Mouse (Mus musculus): ENCODE measurements at regions not wholly inside any gene's neighbourhood (a gene's known extent, or its start where the extent isn't known, plus 50 kb on each side); places are given as distances from the start of the nearest gene placed in this dataset.

DNA sequence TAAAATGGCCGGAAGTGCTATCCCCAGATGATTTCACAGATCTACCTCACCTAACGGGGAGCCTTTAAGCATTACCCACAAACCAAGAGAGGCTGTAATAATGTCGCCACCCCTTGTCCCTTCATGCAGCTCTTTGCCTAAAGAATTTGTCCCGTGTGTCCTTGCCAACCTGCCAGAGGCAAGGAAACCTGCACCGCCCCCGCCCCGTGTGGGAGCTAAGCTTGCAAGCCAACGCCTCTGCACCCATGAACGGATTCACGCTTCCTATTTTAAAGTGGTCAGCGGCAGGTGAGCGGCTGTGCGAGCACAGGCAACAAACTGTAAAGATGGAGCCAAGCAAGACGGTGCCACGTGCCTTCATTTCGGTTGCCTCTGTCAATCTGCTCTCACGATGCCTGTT lies 63.1 kb downstream of the Gm11011 start:
- no peak overlapping the region for H3K27ac ChIP-seq (ENCODE audit: insufficient read depth, low read depth)
- no peak overlapping the region for H3K9ac ChIP-seq (ENCODE audit: insufficient read depth, low read depth)
- no peaks in the 10 kb centered on the region for H3K36me3 ChIP-seq (replicated peaks in 1 of 2; ENCODE audit: control insufficient read depth in 1 of 2, insufficient read depth in 1 of 2, low read length in 1 of 2)
- H3K9me3 ChIP-seq (replicated peaks; ENCODE audit: low read length), result peaks cover 87% of the 10 kb centered on the region
- no peak overlapping the region for H3K4me2 ChIP-seq (ENCODE audit: insufficient read depth, low read depth, poor library complexity, severe bottlenecking)
- H3K79me2 ChIP-seq (replicated peaks; ENCODE audit: control insufficient read depth, extremely low read depth, insufficient read depth, poor library complexity, severe bottlenecking), result no peaks in the 10 kb centered on the region
- H3K4me1 ChIP-seq (ENCODE audit: control insufficient read depth in 1 of 2, insufficient read depth in 2 of 2), result no peaks in the 10 kb centered on the region
- no peaks in the 10 kb centered on the region for H3K27me3 ChIP-seq (replicated peaks)
- no peak for DNase-seq (ENCODE audit: extremely low read depth)
- TF ChIP-seq MAZ (IDR thresholded peaks at IDR 0.05; ENCODE audit: low read depth, low read length) (no peak), MYC (IDR thresholded peaks at IDR 0.05; ENCODE audit: low read depth, low read length) (no peak), BHLHE40 (IDR thresholded peaks at IDR 0.05; ENCODE audit: low read depth, low read length) (no peak), POLR2AphosphoS2 (IDR thresholded peaks at IDR 0.05; ENCODE audit: low read depth, low read length) (no peak), MAFK (IDR thresholded peaks at IDR 0.05; ENCODE audit: insufficient replicate concordance, low read length) (no peak), MXI1 (IDR thresholded peaks at IDR 0.05; ENCODE audit: low read depth, low read length) (no peak), CTCF (conservative IDR thresholded peaks at IDR 0.05 in 1 of 2, IDR thresholded peaks at IDR 0.05 in 1 of 2; ENCODE audit: low read depth in 2 of 2, low read length in 2 of 2) (no peak), NRF1 (IDR thresholded peaks at IDR 0.05; ENCODE audit: low read depth, low read length) (no peak), RAD21 (IDR thresholded peaks at IDR 0.05; ENCODE audit: low read depth, low read length) (no peak), ELF1 (IDR thresholded peaks at IDR 0.05; ENCODE audit: low read depth, low read length) (no peak), HCFC1 (IDR thresholded peaks at IDR 0.05; ENCODE audit: low read depth, low read length) (no peak), ZMIZ1 (IDR thresholded peaks at IDR 0.05; ENCODE audit: low read depth, low read length) (no peak), KAT2A (IDR thresholded peaks at IDR 0.05; ENCODE audit: insufficient replicate concordance, low read length) (no peak), ZC3H11A (IDR thresholded peaks at IDR 0.05; ENCODE audit: low read depth, low read length) (no peak), E2F4 (IDR thresholded peaks at IDR 0.05; ENCODE audit: insufficient replicate concordance, low read depth, low read length) (no peak), MAX (IDR thresholded peaks at IDR 0.05; ENCODE audit: low read length) (no peak), ZNF384 (IDR thresholded peaks at IDR 0.05; ENCODE audit: low read depth, low read length) (no peak), USF2 (conservative IDR thresholded peaks at IDR 0.05; ENCODE audit: low read depth, low read length) (no peak)
- dilution Hi-C loops (cut with MboI; ENCODE audit: extremely low pct_ligation_motif_present, extremely low pct_unique_long_range_greater_than_20kb, low sequenced_read_pairs), result no loop called here
- no peak overlapping the region for H3K4me3 ChIP-seq (replicated peaks in 1 of 3; ENCODE audit: low read depth in 2 of 3, low read length in 2 of 3, poor library complexity in 1 of 3)
- in situ Hi-C loops (cut with MboI; ENCODE audit: low pct_ligation_motif_present, low pct_unique_long_range_greater_than_20kb, low sequenced_read_pairs), result no loop called here

GRCm38 (mm10) chr2:169519941-169520340 lies 67.6 kb downstream of the Gm11011 start:
- no peak overlapping the region for H3K9ac ChIP-seq (ENCODE audit: insufficient read depth, low read depth)
- H3K4me1 ChIP-seq (ENCODE audit: control insufficient read depth in 1 of 2, insufficient read depth in 2 of 2), result no peaks in the 10 kb centered on the region
- in situ Hi-C loops (cut with MboI; ENCODE audit: low pct_ligation_motif_present, low pct_unique_long_range_greater_than_20kb, low sequenced_read_pairs), result no loop called here
- H3K4me2 ChIP-seq (ENCODE audit: insufficient read depth, low read depth, poor library complexity, severe bottlenecking), result no peak overlapping the region
- H3K27ac ChIP-seq (ENCODE audit: insufficient read depth, low read depth), result no peak overlapping the region
- H3K4me3 ChIP-seq (replicated peaks in 1 of 3; ENCODE audit: low read depth in 2 of 3, low read length in 2 of 3, poor library complexity in 1 of 3), result no peak overlapping the region
- no peaks in the 10 kb centered on the region for H3K79me2 ChIP-seq (replicated peaks; ENCODE audit: control insufficient read depth, extremely low read depth, insufficient read depth, poor library complexity, severe bottlenecking)
- dilution Hi-C loops (cut with MboI; ENCODE audit: extremely low pct_ligation_motif_present, extremely low pct_unique_long_range_greater_than_20kb, low sequenced_read_pairs), result no loop called here
- TF ChIP-seq IRF4 (IDR thresholded peaks at IDR 0.05; ENCODE audit: low read depth, low read length), result no peak
- TF ChIP-seq MAX (IDR thresholded peaks at IDR 0.05; ENCODE audit: low read length), result no peak
- no peak for TF ChIP-seq GABPA (IDR thresholded peaks at IDR 0.05; ENCODE audit: insufficient replicate concordance, low read depth, low read length)
- no peak for TF ChIP-seq MYC (IDR thresholded peaks at IDR 0.05; ENCODE audit: low read depth, low read length)
- no peak for TF ChIP-seq MEF2A (IDR thresholded peaks at IDR 0.05; ENCODE audit: borderline replicate concordance, low read depth, low read length)
- no peak for TF ChIP-seq CTCF (conservative IDR thresholded peaks at IDR 0.05 in 1 of 2, IDR thresholded peaks at IDR 0.05 in 1 of 2; ENCODE audit: low read depth in 2 of 2, low read length in 2 of 2)
- no peak for TF ChIP-seq ELF1 (IDR thresholded peaks at IDR 0.05; ENCODE audit: low read depth, low read length)
- TF ChIP-seq POLR2A (IDR thresholded peaks at IDR 0.05; ENCODE audit: low read depth, low read length), result no peak
- TF ChIP-seq ZMIZ1 (IDR thresholded peaks at IDR 0.05; ENCODE audit: low read depth, low read length), result no peak
- TF ChIP-seq ZKSCAN1 (IDR thresholded peaks at IDR 0.05; ENCODE audit: borderline replicate concordance, low read depth, low read length), result no peak
- no peak for TF ChIP-seq MAFK (IDR thresholded peaks at IDR 0.05; ENCODE audit: insufficient replicate concordance, low read length)
- no peak for TF ChIP-seq BHLHE40 (IDR thresholded peaks at IDR 0.05; ENCODE audit: low read depth, low read length)
- TF ChIP-seq TBP (conservative IDR thresholded peaks at IDR 0.05; ENCODE audit: low read depth, low read length), result no peak
- TF ChIP-seq UBTF (IDR thresholded peaks at IDR 0.05; ENCODE audit: low read depth, low read length), result no peak
- no peak for TF ChIP-seq SIN3A (IDR thresholded peaks at IDR 0.05; ENCODE audit: low read length)
- no peaks in the 10 kb centered on the region for H3K36me3 ChIP-seq (replicated peaks in 1 of 2; ENCODE audit: control insufficient read depth in 1 of 2, insufficient read depth in 1 of 2, low read length in 1 of 2)
- no peaks in the 10 kb centered on the region for H3K27me3 ChIP-seq (replicated peaks)
- H3K9me3 ChIP-seq (replicated peaks; ENCODE audit: low read length), result peaks cover 86% of the 10 kb centered on the region
- DNase-seq (ENCODE audit: extremely low read depth), result no peak

All from CH12.LX (cell line).